Mouse (Mus musculus): ENCODE measurements around the gene Agpat4. TPM values are rescaled to one million over a fixed set of nuclear protein-coding genes. Genes with fewer than 3 reads are reported as not detected.
A peak's percentile ranks its signal among the peaks of the same experiment; 100 is the strongest.

The Agpat4 gene
- total and polyA plus RNA-seq, 2 experiments from 2014 or later, result 9.2 to 13.4 TPM

DNA sequence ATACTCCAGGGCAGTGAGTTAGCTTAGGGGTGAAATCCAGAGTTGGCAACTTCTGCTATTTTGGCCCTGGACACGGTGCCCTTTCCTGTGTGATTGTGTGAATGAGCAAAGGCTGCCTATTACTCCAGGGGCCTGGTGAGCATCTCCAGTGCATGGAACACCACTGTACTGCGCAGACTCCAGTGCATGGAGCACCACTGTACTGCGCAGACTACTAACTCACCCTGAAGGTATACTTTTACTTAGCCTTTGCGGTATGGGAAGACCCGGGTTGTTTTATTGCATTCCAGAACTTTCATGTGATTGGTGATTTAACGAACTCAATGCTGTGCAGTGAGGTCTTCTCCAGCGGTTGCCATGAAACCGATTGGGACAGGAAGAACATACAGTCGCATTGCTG lies 47.2 kb downstream of the Agpat4 start:
- Histone ChIP-seq H3K9me3 (replicated peaks; ENCODE audit: control insufficient read depth, low read length) (no peaks in the 10 kb centered on the region), H3K27ac (ENCODE audit: low read depth) (no peak overlapping the region), H3K27me3 (ENCODE audit: control insufficient read depth, insufficient read depth, low read length) (no peaks in the 10 kb centered on the region), H3K4me3 (ENCODE audit: low read depth, low read length) (no peak overlapping the region), H3K36me3 (replicated peaks; ENCODE audit: control insufficient read depth, insufficient read depth, low read length) (no peaks in the 10 kb centered on the region), H3K4me2 (ENCODE audit: low read depth, low read length) (no peak overlapping the region), H3K4me1 (ENCODE audit: control insufficient read depth, insufficient read depth) (peaks cover 18% of the 10 kb centered on the region), H3K9ac (replicated peaks; ENCODE audit: low read depth, low read length) (no peak overlapping the region)
- TF ChIP-seq CTCF (IDR thresholded peaks at IDR 0.05; ENCODE audit: low read depth) (no peak), EP300 (IDR thresholded peaks at IDR 0.05; ENCODE audit: low read depth) (no peak)
- ATAC-seq (ENCODE audit: insufficient read depth, low read depth), result no peak
- 91% methylated on average over 9 of the region's 9 CpGs for WGBS
- no peak for DNase-seq (ENCODE audit: low spot score)

GRCm38 (mm10) chr17:12168536-12168935 lies 50.0 kb downstream of the Agpat4 start:
- Histone ChIP-seq H3K9ac (replicated peaks; ENCODE audit: low read depth, low read length) (no peak overlapping the region), H3K36me3 (replicated peaks; ENCODE audit: control insufficient read depth, insufficient read depth, low read length) (no peaks in the 10 kb centered on the region), H3K9me3 (replicated peaks; ENCODE audit: control insufficient read depth, low read length) (no peaks in the 10 kb centered on the region), H3K27me3 (ENCODE audit: control insufficient read depth, insufficient read depth, low read length) (no peaks in the 10 kb centered on the region), H3K27ac (ENCODE audit: low read depth) (no peak overlapping the region; the same call in 1 of the 2 replicates), H3K4me2 (ENCODE audit: low read depth, low read length) (no peak overlapping the region), H3K4me3 (ENCODE audit: low read depth, low read length) (no peak overlapping the region), H3K4me1 (ENCODE audit: control insufficient read depth, insufficient read depth) (peaks cover 17% of the 10 kb centered on the region)
- 34% methylated on average over 10 of the region's 10 CpGs for WGBS
- TF ChIP-seq CTCF (IDR thresholded peaks at IDR 0.05; ENCODE audit: low read depth), result no peak
- no peak for TF ChIP-seq EP300 (IDR thresholded peaks at IDR 0.05; ENCODE audit: low read depth)
- DNase-seq (ENCODE audit: low spot score) (peak; percentile 62), ATAC-seq (ENCODE audit: insufficient read depth, low read depth) (peak; percentile 22; the same call in 1 of the 2 replicates)

DNA sequence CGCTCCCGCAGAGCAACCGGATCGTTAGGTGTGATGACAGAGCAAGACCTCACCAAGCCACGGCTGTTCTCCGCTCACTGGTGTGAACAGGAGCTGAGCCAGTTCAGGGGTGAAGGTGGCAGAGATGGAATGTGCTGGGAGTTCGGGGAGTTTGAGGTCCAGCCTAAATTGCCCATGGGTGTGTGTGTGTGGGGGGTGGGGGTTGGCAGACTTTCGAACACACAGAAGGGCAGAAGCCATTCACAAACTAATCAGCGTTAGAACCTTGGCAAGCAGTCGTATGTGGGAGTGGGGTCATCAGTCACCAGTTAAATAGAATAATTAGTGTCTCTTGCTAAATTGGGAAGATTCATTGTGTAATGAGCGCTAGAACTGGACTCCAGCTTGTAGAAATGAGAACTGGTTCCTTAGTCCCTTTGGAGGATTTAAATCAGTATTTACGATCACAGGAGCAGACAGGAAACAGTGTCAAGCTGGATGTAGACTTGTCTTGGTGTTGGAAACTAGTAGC lies 50.9 kb downstream of the Agpat4 start:
- Histone ChIP-seq H3K4me1 (ENCODE audit: control insufficient read depth, insufficient read depth) (peaks cover 12% of the 10 kb centered on the region), H3K9me3 (replicated peaks; ENCODE audit: control insufficient read depth, low read length) (no peaks in the 10 kb centered on the region), H3K9ac (replicated peaks; ENCODE audit: low read depth, low read length) (no peak overlapping the region), H3K27ac (ENCODE audit: low read depth) (no peak overlapping the region), H3K36me3 (replicated peaks; ENCODE audit: control insufficient read depth, insufficient read depth, low read length) (no peaks in the 10 kb centered on the region), H3K4me2 (ENCODE audit: low read depth, low read length) (no peak overlapping the region), H3K27me3 (ENCODE audit: control insufficient read depth, insufficient read depth, low read length) (no peaks in the 10 kb centered on the region), H3K4me3 (ENCODE audit: low read depth, low read length) (no peak overlapping the region)
- ATAC-seq (ENCODE audit: insufficient read depth, low read depth) (no peak), DNase-seq (ENCODE audit: low spot score) (no peak)
- TF ChIP-seq EP300 (IDR thresholded peaks at IDR 0.05; ENCODE audit: low read depth) (no peak), CTCF (IDR thresholded peaks at IDR 0.05; ENCODE audit: low read depth) (no peak)
- 58% methylated on average over 12 of the region's 12 CpGs for WGBS

DNA sequence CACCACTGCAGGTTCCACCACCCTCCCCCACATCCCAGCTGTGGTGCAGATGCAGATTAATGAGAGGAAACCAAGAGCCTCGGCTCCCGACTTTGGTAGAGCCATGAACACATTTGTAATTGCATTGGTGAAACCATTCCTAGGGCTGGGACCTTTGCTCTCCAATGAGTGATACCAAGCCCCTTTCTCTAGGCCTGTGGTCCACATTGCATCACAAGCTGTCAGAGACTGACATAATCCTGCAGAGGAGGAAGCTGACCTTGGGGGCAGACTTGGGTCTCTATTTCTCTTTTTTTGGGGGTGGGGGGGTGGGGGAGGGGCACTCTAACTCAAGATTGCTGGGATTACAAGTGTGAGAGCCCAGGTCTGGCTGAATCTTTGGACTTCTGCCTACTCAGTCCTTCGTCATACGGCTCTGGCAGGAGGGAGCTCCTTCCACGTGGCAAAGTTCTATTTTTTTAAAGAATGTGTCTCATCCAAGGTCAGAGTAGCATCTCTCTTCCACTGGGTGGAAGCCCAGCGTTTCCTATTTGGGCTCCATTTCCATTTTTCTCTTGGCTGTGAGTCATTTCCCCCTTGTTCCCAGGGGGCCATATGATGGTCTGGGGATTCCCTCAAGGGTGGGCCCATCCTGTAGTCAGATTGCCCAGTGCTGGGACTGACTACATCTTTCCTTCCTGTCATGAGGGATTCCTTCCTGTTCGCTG lies 52.4 kb downstream of the Agpat4 start:
- Histone ChIP-seq H3K27ac (ENCODE audit: low read depth) (no peak overlapping the region), H3K9ac (replicated peaks; ENCODE audit: low read depth, low read length) (no peak overlapping the region), H3K4me2 (ENCODE audit: low read depth, low read length) (no peak overlapping the region), H3K36me3 (replicated peaks; ENCODE audit: control insufficient read depth, insufficient read depth, low read length) (no peaks in the 10 kb centered on the region), H3K4me1 (ENCODE audit: control insufficient read depth, insufficient read depth) (peaks cover 12% of the 10 kb centered on the region), H3K27me3 (ENCODE audit: control insufficient read depth, insufficient read depth, low read length) (no peaks in the 10 kb centered on the region), H3K9me3 (replicated peaks; ENCODE audit: control insufficient read depth, low read length) (no peaks in the 10 kb centered on the region), H3K4me3 (ENCODE audit: low read depth, low read length) (no peak overlapping the region)
- peak; percentile 51 for DNase-seq (ENCODE audit: low spot score)
- peak; percentile 76 for ATAC-seq (ENCODE audit: insufficient read depth, low read depth)
- 41% methylated on average over 7 of the region's 7 CpGs for WGBS
- no peak for TF ChIP-seq CTCF (IDR thresholded peaks at IDR 0.05; ENCODE audit: low read depth)
- TF ChIP-seq EP300 (IDR thresholded peaks at IDR 0.05; ENCODE audit: low read depth), result peak; percentile 76; the same call in 1 of the 2 replicates

- Histone ChIP-seq H3K4me3 (ENCODE audit: low read depth, low read length) (no peak overlapping the region), H3K4me2 (ENCODE audit: low read depth, low read length) (no peak overlapping the region), H3K9me3 (replicated peaks; ENCODE audit: control insufficient read depth, low read length) (no peaks in the 10 kb centered on the region), H3K27me3 (ENCODE audit: control insufficient read depth, insufficient read depth, low read length) (no peaks in the 10 kb centered on the region), H3K36me3 (replicated peaks; ENCODE audit: control insufficient read depth, insufficient read depth, low read length) (no peaks in the 10 kb centered on the region), H3K4me1 (ENCODE audit: control insufficient read depth, insufficient read depth) (peaks cover 12% of the 10 kb centered on the region), H3K9ac (replicated peaks; ENCODE audit: low read depth, low read length) (no peak overlapping the region), H3K27ac (ENCODE audit: low read depth) (no peak overlapping the region)
- no peak for TF ChIP-seq CTCF (IDR thresholded peaks at IDR 0.05; ENCODE audit: low read depth)
- no peak for TF ChIP-seq EP300 (IDR thresholded peaks at IDR 0.05; ENCODE audit: low read depth)
- DNase-seq (ENCODE audit: low spot score), result no peak
- ATAC-seq (ENCODE audit: insufficient read depth, low read depth), result no peak
- 73% methylated on average over 2 of the region's 2 CpGs for WGBS
Measured at GRCm38 (mm10) chr17:12171666-12172065, 53.2 kb downstream of the Agpat4 start.

Data from heart, postnatal 0 days (tissue).